12 mouse cellular contexts compared by ENCODE assay signal in the genomic region with DNA sequence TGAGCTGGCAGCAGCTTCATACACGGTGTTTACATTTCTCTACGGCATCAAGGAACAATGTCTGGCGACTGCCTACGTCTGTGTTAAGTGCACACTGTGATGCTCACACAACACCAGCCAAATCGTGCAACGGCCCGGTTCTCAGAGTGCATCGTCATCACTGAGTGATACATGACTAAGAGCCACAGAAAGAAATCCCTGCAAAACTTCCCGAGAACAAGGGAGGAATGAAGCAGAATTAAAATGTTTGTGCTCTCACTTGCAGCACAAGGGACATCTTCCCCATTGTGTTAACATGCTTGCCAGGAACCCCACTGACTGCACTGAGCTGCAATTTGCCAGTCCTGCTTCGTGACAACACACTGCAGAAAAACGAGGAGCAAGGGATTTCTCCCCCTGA.
DNase-seq lines count a peak whose midpoint lies in the region; ATAC-seq and TF ChIP-seq lines count a peak whose summit lies in the region.
"Had no signal": no experiment of that assay in that cellular context is flagged by ENCODE, and none has a peak within 500 bp of the region (broad histone marks: within the 10 kb centered on the region; RNA-seq: fewer than 3 reads in every experiment).

No protein-coding gene starts in this region.

- intact Hi-C loops in heart, postnatal 14 days (cut with DNase I) = no loop called here

- TF ChIP-seq CTCF in hindbrain, postnatal 0 days (IDR thresholded peaks at IDR 0.05; ENCODE audit: low read depth) = no peak

- H3K36me3 ChIP-seq in hindbrain, postnatal 0 days (ENCODE audit: insufficient read depth, low read length) = no peaks in the 10 kb centered on the region
- H3K36me3 ChIP-seq: limb, embryonic 12.5 days had no signal

- H3K4me3 ChIP-seq in hindbrain, postnatal 0 days (ENCODE audit: low read length) = no peak overlapping the region
- H3K4me3 ChIP-seq: limb, embryonic 12.5 days; myocyte had no signal

- H3K27me3 ChIP-seq in hindbrain, postnatal 0 days (ENCODE audit: insufficient read depth, low read length) = no peaks in the 10 kb centered on the region
- H3K27me3 ChIP-seq: limb, embryonic 12.5 days had no signal

- H3K4me2 ChIP-seq in hindbrain, postnatal 0 days (ENCODE audit: low read depth, low read length) = peak overlapping the region; percentile 38
- H3K4me2 ChIP-seq: limb, embryonic 12.5 days had no signal

- H3K9ac ChIP-seq in hindbrain, postnatal 0 days (replicated peaks; ENCODE audit: low read length) = 0 out of 2 replicates have a peak overlapping the region, but pooled peaks have one; percentile 17
- H3K9ac ChIP-seq: limb, embryonic 12.5 days had no signal

- H3K4me1 ChIP-seq in hindbrain, postnatal 0 days (ENCODE audit: insufficient read depth, low read length) = no peaks in the 10 kb centered on the region; the same call in 1 of the 2 replicates
- H3K4me1 ChIP-seq: limb, embryonic 12.5 days had no signal

- WGBS in hindbrain, postnatal 0 days = 18% methylated on average over 11 of the region's 11 CpGs

- peak; percentile 8 for DNase-seq in layer of hippocampus, adult 9-11 months
- no peak for DNase-seq in layer of hippocampus, adult 8-10 months (ENCODE audit: low spot score in 2 of 2)
- peak; percentile 58 to 61 for DNase-seq in cerebellum, postnatal 14 days
- DNase-seq in hindbrain, postnatal 0 days (ENCODE audit: low spot score) = peak; percentile 73
- DNase-seq in retina, embryonic 14.5 days (ENCODE audit: low spot score) = peak; percentile 68
- DNase-seq in adrenal gland, postnatal 4 days (ENCODE audit: low spot score in 2 of 2) = no peak
- DNase-seq in urinary bladder, postnatal 10 days (ENCODE audit: low spot score) = no peak
- no peak for DNase-seq in heart, postnatal 14 days
- DNase-seq: heart, postnatal 36 days; kidney, postnatal 10 days had no signal

- no peaks in the 10 kb centered on the region for H3K9me3 ChIP-seq in hindbrain, postnatal 0 days (ENCODE audit: low read length)
- H3K9me3 ChIP-seq: limb, embryonic 12.5 days had no signal

- ATAC-seq in hindbrain, postnatal 0 days = peak; percentile 81

- peak overlapping the region; percentile 51; the same call in 1 of the 2 replicates for H3K27ac ChIP-seq in hindbrain, postnatal 0 days
- H3K27ac ChIP-seq: limb, embryonic 12.5 days had no signal

Comparison
In these comparisons a context has a peak if more than half of its experiments do, and no peak if none do; other contexts are left out.
1. DNase-seq: peak in layer of hippocampus, adult 9-11 months (single experiment), cerebellum, postnatal 14 days (2 of 2), hindbrain, postnatal 0 days (single experiment) and retina, embryonic 14.5 days (single experiment); none in layer of hippocampus, adult 8-10 months (0 of 2), adrenal gland, postnatal 4 days (0 of 2), urinary bladder, postnatal 10 days (single experiment) and heart, postnatal 14 days (0 of 2).